ENCODE assay signal across 24 mouse cellular contexts in genomic region chr2:22876614-22877013, GRCm38 (mm10).
"Had no signal": no experiment of that assay in that cellular context is flagged by ENCODE, and none has a peak within 500 bp of the region (broad histone marks: within the 10 kb centered on the region; RNA-seq: fewer than 3 reads in every experiment).

No protein-coding gene starts in this region.

- H3K9me3 ChIP-seq: heart, embryonic 10.5 days; heart, embryonic 13.5 days; heart, embryonic 15.5 days; hindbrain, embryonic 13.5 days; hindbrain, embryonic 15.5 days; limb, embryonic 10.5 days; limb, embryonic 12.5 days; liver, embryonic 13.5 days; liver, embryonic 15.5 days had no signal

- H3K4me2 ChIP-seq: heart, embryonic 13.5 days; heart, embryonic 15.5 days; hindbrain, embryonic 13.5 days; hindbrain, embryonic 15.5 days; limb, embryonic 12.5 days; liver, embryonic 11.5 days; liver, embryonic 13.5 days; liver, embryonic 15.5 days had no signal

- H3K4me1 ChIP-seq: heart, embryonic 10.5 days; heart, embryonic 13.5 days; heart, embryonic 15.5 days; hindbrain, embryonic 13.5 days; hindbrain, embryonic 15.5 days; limb, embryonic 10.5 days; limb, embryonic 12.5 days; liver, embryonic 13.5 days; liver, embryonic 15.5 days had no signal

- H3K36me3 ChIP-seq: heart, embryonic 10.5 days; heart, embryonic 13.5 days; heart, embryonic 15.5 days; hindbrain, embryonic 13.5 days; hindbrain, embryonic 15.5 days; limb, embryonic 10.5 days; limb, embryonic 12.5 days had no signal

- ATAC-seq: hindbrain, postnatal 0 days had no signal

- H3K27ac ChIP-seq: gastrocnemius, adult 2 months; heart, embryonic 10.5 days; heart, embryonic 13.5 days; heart, embryonic 15.5 days; hindbrain, embryonic 13.5 days; hindbrain, embryonic 15.5 days; hindbrain, postnatal 0 days; left cerebral cortex, adult 2 months; limb, embryonic 10.5 days; limb, embryonic 12.5 days; liver, embryonic 13.5 days; liver, embryonic 15.5 days had no signal

- H3K9ac ChIP-seq: heart, embryonic 13.5 days; heart, embryonic 15.5 days; hindbrain, embryonic 13.5 days; hindbrain, embryonic 15.5 days; limb, embryonic 12.5 days; liver, embryonic 13.5 days; liver, embryonic 15.5 days had no signal

- H3K4me3 ChIP-seq: gastrocnemius, adult 2 months; heart, embryonic 10.5 days; heart, embryonic 13.5 days; heart, embryonic 15.5 days; hindbrain, embryonic 13.5 days; hindbrain, embryonic 15.5 days; left cerebral cortex, adult 2 months; limb, embryonic 10.5 days; limb, embryonic 12.5 days; liver, embryonic 13.5 days; liver, embryonic 15.5 days had no signal

- DNase-seq: gastrocnemius, adult 2 months; gastrocnemius, postnatal 10 days; gastrocnemius, postnatal 25 days; heart, adult 18-20 months; heart, postnatal 14 days; heart, postnatal 36 days; kidney, adult 11 months; kidney, adult 8-10 months; kidney, postnatal 14 days; kidney, postnatal 36 days; layer of hippocampus, adult 9-11 months; liver; liver, embryonic 13.5 days had no signal

- H3K27me3 ChIP-seq: heart, embryonic 15.5 days; hindbrain, embryonic 13.5 days; hindbrain, embryonic 15.5 days; liver, embryonic 13.5 days; liver, embryonic 15.5 days had no signal
